Mouse (Mus musculus) myocyte (in vitro differentiated cells): ENCODE measurements around the gene Neurl2. TPM values are rescaled to one million over a fixed set of nuclear protein-coding genes. Genes with fewer than 3 reads are reported as not detected.

ENCODE experiments used
- H3K27me3 ChIP-seq: one replicate; pipeline ENCODE4 v1.6.1; 2011; ENCODE audit not compliant: control insufficient read depth, insufficient read depth, insufficient read length
- H3K36me3 ChIP-seq: one replicate; pipeline ENCODE4 v1.6.1; 2011; ENCODE audit not compliant: control insufficient read depth, insufficient read depth
- H3K4me2 ChIP-seq: one replicate; pipeline ENCODE4 v1.6.1; 2011; ENCODE audit warnings: low read depth, control low read depth
- H3K4me3 ChIP-seq: one replicate; pipeline ENCODE4 v1.5.1; 2011; ENCODE audit warnings: mild to moderate bottlenecking, control low read depth, moderate library complexity
- H3K79me2 ChIP-seq: one replicate; pipeline ENCODE4 v1.6.1; 2011; ENCODE audit not compliant: control insufficient read depth, insufficient read depth
- H3ac ChIP-seq: one replicate; pipeline ENCODE4 v1.6.1; 2011; ENCODE audit not compliant: control insufficient read depth, insufficient read length
- CEBPB ChIP-seq: IDR thresholded peaks from 2 replicates; pipeline ENCODE4 v1.6.1; 2011; ENCODE audit warnings: mild to moderate bottlenecking, moderate library complexity; ENCODE audit not compliant: poor library complexity, insufficient read depth, severe bottlenecking
- E2F4 ChIP-seq: IDR thresholded peaks from one replicate; pipeline ENCODE4 v1.6.1; 2011; ENCODE audit warnings: mild to moderate bottlenecking, control low read depth, moderate library complexity; ENCODE audit not compliant: insufficient read depth
- MAX ChIP-seq: IDR thresholded peaks from one replicate; pipeline ENCODE4 v1.6.1; 2011; ENCODE audit warnings: low read depth, mild to moderate bottlenecking, control low read depth
- MYOD1 ChIP-seq, 3 experiments: IDR thresholded peaks; one replicate each; pipeline ENCODE4 v1.6.1; 2011; ENCODE audit warnings: control low read depth in 2 of 3, low read depth in 2 of 3, mild to moderate bottlenecking in 2 of 3, moderate library complexity in 1 of 3; ENCODE audit not compliant: insufficient read length in 2 of 3, control insufficient read depth in 1 of 3
- MYOG ChIP-seq, 3 experiments: IDR thresholded peaks; one replicate each; pipeline ENCODE4 v1.6.1; 2011; ENCODE audit warnings: control low read depth in 2 of 3, low read depth in 2 of 3, mild to moderate bottlenecking in 2 of 3; ENCODE audit not compliant: insufficient read length in 2 of 3, control insufficient read depth in 1 of 3, insufficient read depth in 1 of 3
- POLR2A ChIP-seq: IDR thresholded peaks from one replicate; pipeline ENCODE4 v1.6.1; 2011; ENCODE audit warnings: low read depth, mild to moderate bottlenecking, control low read depth, moderate library complexity; ENCODE audit not compliant: insufficient read length
- POLR2AphosphoS2 ChIP-seq: IDR thresholded peaks from one replicate; pipeline ENCODE4 v1.6.1; 2011; ENCODE audit warnings: low read depth, control low read depth; ENCODE audit not compliant: insufficient read length
- REST ChIP-seq: IDR thresholded peaks from one replicate; pipeline ENCODE4 v1.6.1; 2011; ENCODE audit warnings: mild to moderate bottlenecking, control low read depth, moderate library complexity; ENCODE audit not compliant: insufficient read depth, insufficient read length
- SRF ChIP-seq: IDR thresholded peaks from one replicate; pipeline ENCODE4 v1.6.1; 2011; ENCODE audit warnings: low read depth; ENCODE audit not compliant: control insufficient read depth, insufficient read length
- TCF12 ChIP-seq: IDR thresholded peaks from one replicate; pipeline ENCODE4 v1.6.1; 2011; ENCODE audit warnings: mild to moderate bottlenecking, control low read depth; ENCODE audit not compliant: poor library complexity, insufficient read depth, severe bottlenecking
- TCF3 ChIP-seq: IDR thresholded peaks from one replicate; pipeline ENCODE4 v1.6.1; 2011; ENCODE audit warnings: low read depth, control low read depth; ENCODE audit not compliant: insufficient read length
- USF1 ChIP-seq: IDR thresholded peaks from one replicate; pipeline ENCODE4 v1.6.1; 2011; ENCODE audit warnings: low read depth, mild to moderate bottlenecking, control low read depth, moderate library complexity
- polyA plus RNA-seq: library from polyadenylated mRNA; unstranded; fragments of >200 nt; fragmentation: generic; extraction: Trizol; gene quantifications from one replicate; pipeline ENCODE4 v1.2.1, GENCODE M21; 2012; ENCODE audit warnings: missing spikeins

Neurl2 gene
- polyA plus RNA-seq, 1 experiment, result 23.5 TPM

DNA sequence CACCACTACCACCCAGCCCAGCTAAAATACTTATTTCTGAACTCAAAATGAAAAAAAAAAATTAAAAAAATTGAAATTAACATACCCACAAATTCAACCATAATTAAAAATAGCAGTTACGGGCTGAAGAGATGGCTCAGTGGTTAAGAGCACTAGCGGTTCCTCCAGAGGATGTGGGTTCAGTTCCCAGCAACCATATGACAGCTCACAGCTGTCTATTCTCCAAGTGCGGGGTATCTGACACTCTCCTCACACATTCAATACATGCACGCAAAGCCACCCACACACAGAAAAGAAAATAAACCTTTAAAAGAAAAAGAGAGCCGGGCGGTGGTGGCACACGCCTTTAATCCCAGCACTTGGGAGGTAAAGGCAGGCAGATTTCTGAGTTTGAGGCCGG is 16.8 kb upstream of the Neurl2 start:
- Histone ChIP-seq H3K27me3 (no peaks in the 10 kb centered on the region), H3K79me2 (no peaks in the 10 kb centered on the region)

DNA sequence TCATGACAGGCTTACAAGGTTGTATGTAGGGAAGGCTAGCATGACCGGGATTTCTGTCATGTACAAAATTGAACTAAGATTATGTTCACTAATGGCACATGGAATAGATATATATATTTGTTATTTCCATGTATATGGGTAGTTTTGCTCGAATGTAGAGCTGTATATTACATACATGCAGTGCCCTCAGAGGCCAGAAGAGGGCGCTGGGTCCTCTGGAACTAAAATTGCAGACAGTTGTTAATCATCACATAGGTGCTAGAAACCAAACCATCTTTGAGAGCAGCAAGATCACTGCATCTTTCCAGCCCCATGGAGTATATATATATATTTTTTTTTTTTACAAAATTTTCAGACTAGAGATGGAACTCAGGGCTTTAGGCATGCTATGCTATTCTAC is 12.5 kb upstream of the Neurl2 start:
- no peaks in the 10 kb centered on the region for H3K79me2 ChIP-seq
- no peak overlapping the region for H3ac ChIP-seq
- H3K4me3 ChIP-seq, result no peak overlapping the region
- H3K27me3 ChIP-seq, result no peaks in the 10 kb centered on the region
- H3K36me3 ChIP-seq, result peaks cover 7% of the 10 kb centered on the region
- no peak for TF ChIP-seq SRF
- H3K4me2 ChIP-seq, result no peak overlapping the region

More for the DNA sequence above, 16.8 kb upstream of the Neurl2 start:
- Histone ChIP-seq H3K36me3 (peaks cover 11% of the 10 kb centered on the region), H3K4me2 (peak overlapping the region; percentile 18), H3ac (no peak overlapping the region), H3K4me3 (no peak overlapping the region)
- TF ChIP-seq REST (no peak), E2F4 (no peak), MYOD1 (IDR thresholded peaks at IDR 0.05; ENCODE audit: control insufficient read depth in 1 of 3, insufficient read length in 2 of 3, low read depth in 2 of 3) (peak in 1 of 3 experiments; percentile 66), MYOG (IDR thresholded peaks at IDR 0.05; ENCODE audit: control insufficient read depth in 1 of 3, insufficient read depth in 1 of 3, insufficient read length in 2 of 3, low read depth in 2 of 3) (peak in 1 of 3 experiments; percentile 33), POLR2AphosphoS2 (no peak), TCF3 (no peak), TCF12 (peak; percentile 16), USF1 (no peak), POLR2A (no peak), MAX (no peak), SRF (no peak), CEBPB (no peak)

DNA sequence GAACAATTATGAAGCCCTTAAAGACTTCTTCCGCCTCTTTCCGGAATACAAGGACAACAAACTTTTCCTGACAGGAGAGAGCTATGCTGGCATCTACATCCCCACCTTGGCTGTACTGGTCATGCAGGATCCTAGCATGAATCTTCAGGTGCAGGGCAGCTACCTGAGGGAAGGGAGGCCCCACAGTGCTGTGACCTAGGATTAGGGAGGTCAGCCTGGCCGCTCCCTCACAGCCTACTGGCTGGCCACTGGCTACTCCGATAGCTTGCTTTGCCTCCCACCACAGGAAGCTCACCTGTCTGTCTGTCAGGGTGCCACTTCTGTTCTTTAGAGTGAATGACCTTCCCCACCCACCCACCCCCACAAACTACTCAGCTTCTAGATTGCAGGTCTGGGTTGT is 1.9 kb upstream of the Neurl2 start:
- H3K27me3 ChIP-seq, result no peaks in the 10 kb centered on the region
- no peak overlapping the region for H3ac ChIP-seq
- no peaks in the 10 kb centered on the region for H3K36me3 ChIP-seq
- H3K4me2 ChIP-seq, result peak overlapping the region; percentile 92
- H3K79me2 ChIP-seq, result no peaks in the 10 kb centered on the region
- TF ChIP-seq TCF3 (no peak), POLR2AphosphoS2 (peak; percentile 68)
- peak overlapping the region; percentile 74 for H3K4me3 ChIP-seq

DNA sequence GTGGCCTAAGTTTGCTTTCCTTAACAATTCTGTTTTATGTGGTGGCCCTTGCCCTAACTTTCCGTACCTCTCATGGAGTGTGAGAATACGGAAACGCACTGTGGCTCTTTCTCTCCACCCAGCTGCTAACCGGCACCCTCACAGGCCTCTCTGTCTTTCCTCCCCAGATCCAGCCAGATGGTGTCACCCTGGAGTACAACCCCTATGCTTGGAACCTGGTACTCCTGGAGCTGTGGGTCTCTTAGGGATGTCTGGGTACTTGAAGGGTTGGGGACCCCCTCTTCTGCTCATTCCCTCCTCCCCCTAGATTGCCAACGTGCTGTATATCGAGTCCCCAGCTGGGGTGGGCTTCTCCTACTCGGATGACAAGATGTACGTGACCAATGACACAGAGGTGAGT is 1.3 kb upstream of the Neurl2 start:
- Histone ChIP-seq H3K27me3 (no peaks in the 10 kb centered on the region), H3ac (peak overlapping the region; percentile 18), H3K79me2 (no peaks in the 10 kb centered on the region), H3K4me3 (peak overlapping the region; percentile 74), H3K4me2 (peak overlapping the region; percentile 92), H3K36me3 (no peaks in the 10 kb centered on the region)
- TF ChIP-seq POLR2AphosphoS2, result peak; percentile 18
- TF ChIP-seq SRF, result no peak
- TF ChIP-seq E2F4, result no peak
- TF ChIP-seq MAX, result no peak
- no peak for TF ChIP-seq USF1
- no peak for TF ChIP-seq MYOD1 (IDR thresholded peaks at IDR 0.05; ENCODE audit: control insufficient read depth in 1 of 3, insufficient read length in 2 of 3, low read depth in 2 of 3)
- no peak for TF ChIP-seq REST

DNA sequence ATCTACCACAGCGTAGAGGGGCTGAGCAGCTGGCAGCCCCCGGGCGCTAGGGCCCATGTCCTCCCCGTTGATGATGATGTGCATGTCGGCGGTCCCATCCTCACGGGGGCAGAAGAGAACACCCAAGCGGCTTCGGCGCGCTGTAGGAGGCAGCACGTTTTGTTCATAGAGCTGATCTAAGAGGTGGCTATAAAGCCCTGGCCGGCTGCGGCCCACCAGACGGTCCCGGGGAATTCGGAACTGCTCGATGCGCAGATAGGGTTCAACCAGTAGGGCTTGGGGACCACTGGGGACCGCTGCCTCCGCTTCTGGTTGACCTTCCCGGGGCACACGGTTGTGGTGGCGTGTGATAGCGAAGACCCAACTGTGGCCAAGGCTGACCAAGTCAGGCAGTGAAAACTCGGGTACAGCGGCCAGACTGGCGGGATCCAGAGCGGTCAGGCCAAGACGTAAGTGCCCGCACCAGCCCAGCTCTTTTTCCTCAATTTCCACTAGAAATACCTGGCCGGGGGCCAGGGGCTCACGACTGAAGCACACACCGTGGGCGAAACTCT is 431 bp downstream of the Neurl2 start, which contains the start of gene Ctsa:
Ctsa (plus strand) TSS at position 126 of the 554 bp plus-strand sequence.
- TF ChIP-seq MYOG (IDR thresholded peaks at IDR 0.05; ENCODE audit: control insufficient read depth in 1 of 3, insufficient read depth in 1 of 3, insufficient read length in 2 of 3, low read depth in 2 of 3) (peak in 2 of 3 experiments; percentile 10 to 25), TCF12 (no peak), MAX (no peak), MYOD1 (IDR thresholded peaks at IDR 0.05; ENCODE audit: control insufficient read depth in 1 of 3, insufficient read length in 2 of 3, low read depth in 2 of 3) (peak in 1 of 3 experiments; percentile 48), POLR2A (peak; percentile 37), POLR2AphosphoS2 (peak; percentile 58), REST (no peak), CEBPB (no peak), E2F4 (no peak), USF1 (no peak), TCF3 (no peak), SRF (no peak)
- Histone ChIP-seq H3K36me3 (no peaks in the 10 kb centered on the region), H3K27me3 (no peaks in the 10 kb centered on the region)

More for the DNA sequence above, 431 bp downstream of the Neurl2 start, which contains the start of gene Ctsa:
- H3K79me2 ChIP-seq, result no peaks in the 10 kb centered on the region
- peak within 1 kb of the TSS; percentile 92 for H3K4me2 ChIP-seq
- H3ac ChIP-seq, result peak within 1 kb of the TSS; percentile 18
- peak within 1 kb of the TSS; percentile 74 for H3K4me3 ChIP-seq
